Mouse (Mus musculus): ENCODE measurements around the gene Fnbp1l. TPM values are rescaled to one million over a fixed set of nuclear protein-coding genes. Genes with fewer than 3 reads are reported as not detected.

Fnbp1l gene
- polyA plus RNA-seq, 1 experiment from 2014 or later, result 23.0 TPM

DNA sequence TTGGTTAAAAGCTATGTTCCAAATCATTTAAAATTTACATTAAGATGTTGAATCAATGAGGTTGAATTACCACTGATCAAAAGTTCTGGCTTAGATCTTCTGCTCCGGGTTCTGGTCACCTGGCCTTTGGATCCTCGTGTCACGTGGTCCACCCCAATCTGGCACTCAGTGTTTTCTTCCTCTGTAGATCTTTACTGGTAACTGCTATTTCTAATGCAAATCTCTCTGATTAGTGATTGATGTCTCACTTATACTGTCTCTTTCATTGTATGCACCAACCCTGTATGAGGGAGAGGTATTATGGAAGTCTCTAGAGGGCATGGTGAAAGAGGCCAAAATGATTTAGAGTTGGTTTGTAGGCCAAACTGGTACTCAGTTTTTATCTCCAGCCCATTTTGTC is 127.5 kb downstream of the Fnbp1l start:
- no peak overlapping the region for H3K9ac ChIP-seq
- H3K4me1 ChIP-seq, result peaks cover 6% of the 10 kb centered on the region; the same call in 1 of the 2 replicates
- H3K27me3 ChIP-seq (replicated peaks), result peaks cover 35% of the 10 kb centered on the region
- ATAC-seq (ENCODE audit: extremely low read depth, insufficient number of reproducible peaks, low FRiP score, low TSS enrichment), result no peak
- H3K36me3 ChIP-seq, result no peaks in the 10 kb centered on the region
- H3K4me3 ChIP-seq, result no peak overlapping the region
- no peak overlapping the region for H3K4me2 ChIP-seq
- no peaks in the 10 kb centered on the region for H3K9me3 ChIP-seq
- no peak overlapping the region for H3K27ac ChIP-seq (replicated peaks)
- 87% methylated on average over 3 of the region's 3 CpGs for WGBS

DNA sequence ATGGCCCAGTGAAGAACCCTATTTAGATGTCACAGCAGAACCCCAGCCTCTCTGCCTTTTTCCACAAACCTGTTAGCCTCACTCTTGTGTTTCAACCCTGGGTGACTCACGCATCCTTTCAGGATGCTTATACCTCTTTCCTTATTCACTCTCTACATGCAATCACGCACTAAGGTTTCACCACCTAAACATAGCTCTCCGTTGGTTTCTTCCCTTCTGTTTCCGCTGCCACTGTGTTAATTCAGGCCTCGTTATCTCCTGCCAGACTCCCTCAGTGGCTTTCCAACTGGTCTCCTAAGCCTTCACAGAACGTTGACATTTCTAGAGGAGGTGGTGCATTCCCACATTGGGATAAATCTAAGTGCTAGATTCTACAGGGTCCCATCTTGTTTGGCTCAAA is 128.9 kb downstream of the Fnbp1l start:
- Histone ChIP-seq H3K4me3 (no peak overlapping the region), H3K27me3 (replicated peaks) (peaks cover 49% of the 10 kb centered on the region), H3K9me3 (no peaks in the 10 kb centered on the region), H3K4me1 (peaks cover 6% of the 10 kb centered on the region; the same call in 1 of the 2 replicates), H3K4me2 (no peak overlapping the region), H3K9ac (no peak overlapping the region), H3K27ac (replicated peaks) (no peak overlapping the region), H3K36me3 (no peaks in the 10 kb centered on the region)
- no peak for ATAC-seq (ENCODE audit: extremely low read depth, insufficient number of reproducible peaks, low FRiP score, low TSS enrichment)
- WGBS, result 32% methylated on average over 6 of the region's 6 CpGs

Small RNA genes lying within 50 kb of the gene (microRNA-seq; reads per million reads assigned to microRNA genes)
- not detected for gene Mir7657

Other genes with a start within 250 kb of the Fnbp1l start
- 3.0 and 3.2 TPM in 2 replicates for gene Pde5a, start 109.2 kb upstream of the Fnbp1l start, polyA plus RNA-seq (2015; fragmentation: Nextera tagmentation; extraction: Ambion mirVana)

Measured in heart, embryonic 13.5 days (tissue).